Mouse (Mus musculus) liver, postnatal 0 days (tissue): ENCODE data around the gene Lenep. TPM values are rescaled to one million over a fixed set of nuclear protein-coding genes. Genes with fewer than 3 reads are reported as not detected.

Experiments
- ATAC-seq: fragments of 200-750 bp; cut with Nextera tagmentation; 2 replicates; pipeline ENCODE4 v1.8.0; 2017; ENCODE audit warnings: mild to moderate bottlenecking, moderate library complexity
- DNase-seq: peaks from one replicate; pipeline ENCODE4 v3.0.0-alpha.2; 2016
- H3K27ac ChIP-seq: fragments of 300-500 bp; sonication (generic); 2 replicates; pipeline ENCODE4 v1.5.1; 2014; ENCODE audit warnings: antibody characterized with exemption, moderate library complexity, mild to moderate bottlenecking, low read depth
- H3K27me3 ChIP-seq: fragments of 300-500 bp; sonication (generic); 2 replicates; pipeline ENCODE4 v1.6.1; 2014; ENCODE audit warnings: low read length, control low read depth, mixed read lengths; ENCODE audit not compliant: insufficient read depth
- H3K36me3 ChIP-seq: fragments of 300-500 bp; sonication (generic); replicated peaks from 2 replicates; pipeline ENCODE4 v1.6.1; 2014; ENCODE audit warnings: mild to moderate bottlenecking, control low read depth, low read length, moderate library complexity, mixed read lengths; ENCODE audit not compliant: insufficient read depth
- H3K4me1 ChIP-seq: fragments of 300-500 bp; sonication (generic); 2 replicates; pipeline ENCODE4 v1.6.1; 2014; ENCODE audit warnings: antibody characterized with exemption, mild to moderate bottlenecking, control low read depth; ENCODE audit not compliant: insufficient read depth
- H3K4me2 ChIP-seq: fragments of 300-500 bp; sonication (generic); 2 replicates; pipeline ENCODE4 v1.6.1; 2014; ENCODE audit warnings: low read depth, mild to moderate bottlenecking, low read length, moderate library complexity, mixed read lengths
- H3K4me3 ChIP-seq: fragments of 300-500 bp; sonication (generic); 2 replicates; pipeline ENCODE4 v1.5.1; 2014; ENCODE audit warnings: low read depth, low read length
- H3K9ac ChIP-seq: fragments of 300-500 bp; sonication (generic); replicated peaks from 2 replicates; pipeline ENCODE4 v1.6.1; 2014; ENCODE audit warnings: mild to moderate bottlenecking, moderate library complexity
- H3K9me3 ChIP-seq: fragments of 300-500 bp; sonication (generic); 2 replicates; pipeline ENCODE4 v1.6.1; 2016; ENCODE audit warnings: mild to moderate bottlenecking, control low read depth, low read length, mixed read lengths
- CTCF ChIP-seq: sonication (generic); IDR thresholded peaks from 2 replicates; pipeline ENCODE4 v1.5.1; 2016; ENCODE audit warnings: antibody characterized with exemption, low read depth
- EP300 ChIP-seq: IDR thresholded peaks from 2 replicates; pipeline ENCODE4 v1.6.1; 2016; ENCODE audit warnings: antibody characterized with exemption, low read depth, mild to moderate bottlenecking
- WGBS: fragments of 180-500 bp; shearing (Covaris S2); extraction: QIAGEN DNeasy Blood & Tissue Kit; methylation state at CpG from one replicate; pipeline ENCODE4 v1.1.7; 2014; ENCODE audit not compliant: insufficient replicate concordance; 5-methylcytosine and 5-hydroxymethylcytosine counted together
- polyA plus RNA-seq: library from polyadenylated mRNA; unstranded; fragments of >200 nt; fragmentation: Nextera tagmentation; extraction: Ambion mirVana; gene quantifications from 2 replicates; pipeline ENCODE4 v1.2.1, GENCODE M21; 2015

Gene Lenep
- polyA plus RNA-seq, 1 experiment from 2014 or later = not detected

DNA sequence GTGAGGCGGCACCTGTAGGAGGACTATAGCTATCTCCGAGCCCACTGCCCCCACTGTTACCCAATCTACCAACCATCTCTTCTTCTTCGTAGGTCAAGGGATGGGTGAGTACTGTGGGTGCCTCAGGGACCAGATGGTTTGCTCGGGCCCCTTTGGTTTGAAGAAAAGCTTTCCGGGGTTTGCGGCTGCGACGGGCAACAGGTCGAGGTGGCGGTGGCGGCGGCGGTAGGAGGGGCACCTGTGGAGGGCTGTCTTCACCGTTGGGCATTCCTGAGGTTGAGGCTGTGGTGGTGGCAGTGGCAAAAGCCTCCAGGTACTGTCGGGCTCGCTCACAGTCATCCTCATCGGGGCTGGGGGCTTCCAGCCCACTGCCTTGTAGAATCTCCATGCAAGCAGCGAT is 21.9 kb downstream of the Lenep start:
- TF ChIP-seq EP300 (no peak), CTCF (no peak)
- no peak overlapping the region for H3K4me3 ChIP-seq
- H3K27me3 ChIP-seq = no peaks in the 10 kb centered on the region
- peaks cover 23% of the 10 kb centered on the region for H3K36me3 ChIP-seq
- H3K9ac ChIP-seq = no peak overlapping the region
- no peak for DNase-seq
- peaks cover 16% of the 10 kb centered on the region for H3K4me1 ChIP-seq
- no peak overlapping the region for H3K4me2 ChIP-seq
- no peak for ATAC-seq
- 89% methylated on average over 18 of the region's 18 CpGs for WGBS
- no peaks in the 10 kb centered on the region for H3K9me3 ChIP-seq
- no peak overlapping the region for H3K27ac ChIP-seq

DNA sequence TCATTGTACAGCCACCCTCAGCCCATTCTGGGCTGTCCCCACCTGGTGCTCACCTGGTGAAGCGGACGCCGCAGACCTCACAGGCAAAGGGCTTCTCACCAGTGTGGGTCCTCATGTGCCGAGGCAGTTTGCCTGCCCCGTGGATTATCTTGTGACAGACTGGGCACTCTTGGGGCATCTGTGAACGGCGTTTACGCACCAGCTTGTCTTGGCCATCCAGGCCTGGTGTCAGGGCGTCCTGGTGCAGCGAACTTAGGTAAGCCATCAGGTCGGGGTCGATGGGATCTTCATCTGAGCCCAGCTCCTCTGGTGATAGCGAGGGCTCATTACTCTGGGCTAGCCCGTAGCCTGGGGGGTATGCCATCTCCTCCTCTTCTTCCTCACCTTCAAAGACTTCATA is 22.3 kb downstream of the Lenep start:
- H3K4me3 ChIP-seq = no peak overlapping the region
- no peak overlapping the region for H3K27ac ChIP-seq
- no peaks in the 10 kb centered on the region for H3K9me3 ChIP-seq
- peaks cover 20% of the 10 kb centered on the region for H3K36me3 ChIP-seq
- DNase-seq (no peak), ATAC-seq (no peak)
- H3K27me3 ChIP-seq = no peaks in the 10 kb centered on the region
- TF ChIP-seq EP300 (no peak), CTCF (no peak)
- no peak overlapping the region for H3K4me2 ChIP-seq
- H3K9ac ChIP-seq = no peak overlapping the region
- 86% methylated on average over 14 of the region's 14 CpGs for WGBS
- H3K4me1 ChIP-seq = peaks cover 13% of the 10 kb centered on the region

DNA sequence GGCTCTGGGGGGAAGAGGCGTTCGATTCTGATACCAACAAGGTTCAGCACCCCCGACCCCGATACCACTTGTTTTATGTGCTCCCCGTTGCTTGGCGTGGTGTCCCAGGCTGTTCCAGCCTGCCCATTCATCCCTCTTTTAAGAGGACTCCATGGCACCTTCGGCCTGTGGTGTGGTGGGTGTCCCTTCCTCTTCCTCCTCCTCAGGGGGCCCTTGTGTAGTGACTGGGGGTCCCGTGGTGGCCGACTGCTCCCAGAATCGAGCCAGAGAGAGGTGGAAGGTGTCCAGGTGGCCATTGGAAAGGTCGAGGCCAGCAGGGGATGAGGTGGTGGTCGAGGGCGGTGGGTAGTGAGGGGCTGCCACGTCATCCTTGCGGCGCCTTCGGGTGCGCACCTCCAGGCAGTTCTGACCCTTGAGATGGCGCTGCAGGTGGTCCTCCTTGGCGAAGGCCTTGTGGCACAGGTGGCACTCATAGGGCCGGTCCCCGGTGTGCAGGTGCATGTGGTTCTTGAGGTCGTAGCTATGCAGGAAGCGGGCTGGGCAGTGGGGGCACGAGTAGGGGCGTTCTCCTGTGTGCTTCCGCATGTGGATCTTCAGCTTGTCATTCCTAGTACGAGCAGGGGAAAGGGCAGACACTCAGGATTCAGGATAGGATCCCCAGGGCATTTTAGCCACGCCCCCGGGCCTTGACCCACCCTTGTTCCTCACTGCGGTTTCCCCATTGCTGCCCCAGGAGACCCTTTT is 23.0 kb downstream of the Lenep start:
- Histone ChIP-seq H3K4me3 (no peak overlapping the region), H3K4me1 (peaks cover 10% of the 10 kb centered on the region), H3K9ac (no peak overlapping the region), H3K27ac (no peak overlapping the region), H3K36me3 (peaks cover 18% of the 10 kb centered on the region), H3K27me3 (no peaks in the 10 kb centered on the region), H3K4me2 (no peak overlapping the region), H3K9me3 (no peaks in the 10 kb centered on the region)
- TF ChIP-seq EP300 = no peak
- TF ChIP-seq CTCF = no peak
- no peak for DNase-seq
- no peak for ATAC-seq
- WGBS = 73% methylated on average over 31 of the region's 31 CpGs

DNA sequence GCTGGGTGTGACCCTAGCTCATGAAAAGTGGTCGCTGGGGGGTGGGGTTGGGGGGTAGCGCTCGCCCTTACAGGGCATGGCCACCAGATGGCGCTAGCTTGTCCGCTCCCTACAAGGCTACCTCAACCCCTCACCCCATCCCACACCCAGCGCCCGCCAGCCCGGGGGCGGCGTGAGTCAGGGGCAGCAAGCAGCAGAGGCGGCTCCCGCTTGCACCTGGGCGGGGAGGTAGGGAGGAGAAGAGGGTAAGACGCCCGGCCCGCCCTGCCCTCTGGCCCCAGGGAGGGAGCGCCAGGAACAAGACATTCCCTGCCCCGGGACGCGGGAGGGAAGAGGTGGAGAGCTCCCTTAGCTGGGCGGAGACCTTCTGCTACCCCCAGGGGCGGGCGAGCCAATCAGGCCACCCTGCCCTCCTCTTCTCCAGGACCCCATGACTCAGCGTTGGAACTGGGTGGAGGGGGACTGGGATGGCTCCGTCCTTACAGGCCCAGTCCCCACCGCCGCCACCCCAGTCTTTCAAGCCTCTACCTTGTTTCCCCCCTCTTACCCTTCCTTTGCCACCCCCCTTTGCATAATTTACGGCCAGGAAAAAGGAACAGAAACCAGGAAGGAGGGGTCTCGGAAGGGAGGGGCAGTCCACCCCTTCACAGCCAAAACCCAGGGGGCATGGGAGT is 24.1 kb downstream of the Lenep start:
- H3K4me1 ChIP-seq = peaks cover 16% of the 10 kb centered on the region
- no peaks in the 10 kb centered on the region for H3K27me3 ChIP-seq
- TF ChIP-seq EP300 (no peak), CTCF (peak; percentile 92)
- H3K9ac ChIP-seq = peak overlapping the region; percentile 47
- ATAC-seq (peak; percentile 78), DNase-seq (peak; percentile 80)
- H3K4me3 ChIP-seq = peak overlapping the region; percentile 48
- H3K4me2 ChIP-seq = peak overlapping the region; percentile 74
- H3K27ac ChIP-seq = no peak overlapping the region
- WGBS = 9% methylated on average over 26 of the region's 29 CpGs
- H3K36me3 ChIP-seq = peaks cover 18% of the 10 kb centered on the region
- H3K9me3 ChIP-seq = no peaks in the 10 kb centered on the region

GRCm38 (mm10) chr3:89377831-89378230 is 24.8 kb downstream of the Lenep start:
- peaks cover 16% of the 10 kb centered on the region for H3K4me1 ChIP-seq
- no peak overlapping the region for H3K9ac ChIP-seq
- TF ChIP-seq CTCF (no peak), EP300 (no peak)
- no peaks in the 10 kb centered on the region for H3K9me3 ChIP-seq
- ATAC-seq (no peak), DNase-seq (no peak)
- no peak overlapping the region for H3K27ac ChIP-seq
- H3K4me3 ChIP-seq = no peak overlapping the region
- no peaks in the 10 kb centered on the region for H3K27me3 ChIP-seq
- peak overlapping the region; percentile 74; the same call in 1 of the 2 replicates for H3K4me2 ChIP-seq
- 78% methylated on average over 4 of the region's 4 CpGs for WGBS
- peaks cover 18% of the 10 kb centered on the region for H3K36me3 ChIP-seq

DNA sequence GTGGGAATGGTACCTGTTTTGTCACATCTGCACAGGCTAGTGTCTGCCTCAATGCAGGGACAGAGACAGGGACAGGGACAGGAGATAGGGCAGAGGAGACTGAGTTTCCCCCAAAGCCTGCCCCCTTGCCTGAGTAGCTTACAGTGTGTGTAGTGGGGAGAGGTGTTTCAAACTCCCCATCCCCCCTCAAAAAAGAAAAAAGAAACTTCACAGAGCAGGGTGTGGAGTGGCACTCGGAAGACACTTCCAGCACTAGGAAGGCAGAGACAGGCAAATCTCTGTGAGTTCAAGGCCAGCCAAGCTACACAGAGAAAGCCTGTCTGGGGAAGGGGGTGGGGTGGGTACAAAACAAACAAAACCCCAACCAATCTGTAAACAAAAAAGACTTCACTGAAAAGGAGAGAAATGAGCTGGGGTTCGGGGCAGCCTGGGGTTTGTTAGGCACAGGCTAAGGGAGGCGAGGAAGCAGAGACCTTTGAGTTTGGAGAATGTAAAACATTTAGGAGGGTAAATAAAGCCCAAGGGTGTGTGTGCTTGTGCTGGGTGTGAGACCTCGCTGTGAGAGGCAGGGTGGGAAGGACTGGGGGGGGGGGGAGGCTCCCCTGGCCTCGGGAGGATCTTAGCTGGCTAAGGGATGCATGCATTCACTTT is 28.9 kb downstream of the Lenep start:
- Histone ChIP-seq H3K9me3 (no peaks in the 10 kb centered on the region), H3K27ac (no peak overlapping the region), H3K4me1 (peaks cover 10% of the 10 kb centered on the region), H3K9ac (no peak overlapping the region), H3K4me2 (no peak overlapping the region), H3K27me3 (no peaks in the 10 kb centered on the region), H3K4me3 (no peak overlapping the region), H3K36me3 (peaks cover 5% of the 10 kb centered on the region)
- no peak for ATAC-seq
- DNase-seq = no peak
- TF ChIP-seq CTCF = no peak
- TF ChIP-seq EP300 = no peak
- 34% methylated on average over 5 of the region's 5 CpGs for WGBS
